Mouse (Mus musculus): Measurements from ENCODE around the gene Cct8.
"Not testable (repeated sequence)": the region's sequence is repeated elsewhere in the genome, so short reads cannot be mapped to it uniquely, and the experiment has no call there.

- TF ChIP-seq EP300, CTCF (IDR thresholded peaks at IDR 0.05; ENCODE audit: low read depth): not testable (repeated sequence)
Observed at GRCm38 (mm10) chr16:87492191-87492792, 3.4 kb downstream of the Cct8 start.

Data from liver, embryonic 14.5 days (tissue).